ENCODE assay signal across 11 mouse cellular contexts in the genomic region with DNA sequence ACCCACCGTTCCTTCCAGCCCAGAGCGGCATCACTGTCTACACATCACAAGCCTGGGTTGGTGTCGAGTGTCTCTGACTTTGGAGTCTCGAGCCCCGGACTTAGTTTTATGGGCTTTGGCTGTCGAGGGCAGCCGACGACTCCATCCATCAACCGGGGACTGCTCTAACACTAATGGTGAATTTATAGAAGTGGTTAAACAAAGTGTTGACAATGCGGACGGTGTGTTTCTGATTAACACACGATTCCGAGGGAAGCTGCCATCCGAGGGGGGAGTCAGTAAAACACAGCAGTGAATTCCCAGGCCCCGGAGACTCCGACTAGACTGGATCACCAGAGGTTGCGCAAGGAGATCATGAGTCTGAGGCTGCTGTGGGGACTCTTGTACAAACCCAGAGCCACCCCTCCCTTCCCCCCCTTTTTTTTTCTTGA.
DNase-seq lines count a peak whose midpoint lies in the region; ATAC-seq and TF ChIP-seq lines count a peak whose summit lies in the region.
"Had no signal": no experiment of that assay in that cellular context is flagged by ENCODE, and none has a peak within 500 bp of the region (broad histone marks: within the 10 kb centered on the region; RNA-seq: fewer than 3 reads in every experiment).

No protein-coding gene starts in this region.

- H3K79me2 ChIP-seq in myocyte (ENCODE audit: control insufficient read depth, insufficient read depth), result no peaks in the 10 kb centered on the region

- H3K4me3 ChIP-seq in forebrain, embryonic 10.5 days, result no peak overlapping the region
- H3K4me3 ChIP-seq in forebrain, embryonic 16.5 days (replicated peaks; ENCODE audit: low read length), result no peak overlapping the region
- H3K4me3 ChIP-seq in embryonic facial prominence, embryonic 14.5 days (ENCODE audit: low read depth, low read length), result no peak overlapping the region
- H3K4me3 ChIP-seq in myocyte, result no peak overlapping the region
- H3K4me3 ChIP-seq: heart, embryonic 10.5 days; liver, embryonic 13.5 days had no signal

- H3ac ChIP-seq in myocyte (ENCODE audit: control insufficient read depth, insufficient read length), result no peak overlapping the region

- 0 out of 2 replicates have a peak overlapping the region, but pooled peaks have one; percentile 30 for H3K27ac ChIP-seq in forebrain, embryonic 10.5 days
- no peak overlapping the region for H3K27ac ChIP-seq in forebrain, embryonic 16.5 days (ENCODE audit: low read length)
- no peak overlapping the region; the same call in 1 of the 2 replicates for H3K27ac ChIP-seq in embryonic facial prominence, embryonic 14.5 days (replicated peaks; ENCODE audit: low read depth, low read length)
- H3K27ac ChIP-seq: heart, embryonic 10.5 days; liver, embryonic 13.5 days had no signal

- ATAC-seq in forebrain, embryonic 16.5 days, result no peak
- no peak for ATAC-seq in embryonic facial prominence, embryonic 14.5 days (ENCODE audit: low read depth)
- no peak for ATAC-seq in CD4-positive, CD25-positive, alpha-beta regulatory T cell, adult 4 months
- ATAC-seq: midbrain, embryonic 16.5 days had no signal

- DNase-seq in forebrain, embryonic 10.5 days (ENCODE audit: extremely low spot score, low spot score), result no peak
- peak; percentile 24 for DNase-seq in kidney, postnatal 14 days
- DNase-seq in kidney, adult 9 months, result no peak
- peak; percentile 75 for DNase-seq in embryonic facial prominence, embryonic 14.5 days (ENCODE audit: low spot score)
- no peak for DNase-seq in B cell, adult 2 months
- DNase-seq: liver, embryonic 13.5 days had no signal

- H3K27me3 ChIP-seq in forebrain, embryonic 10.5 days (ENCODE audit: poor library complexity, severe bottlenecking), result peaks cover 11% of the 10 kb centered on the region; the same call in 1 of the 2 replicates
- no peaks in the 10 kb centered on the region for H3K27me3 ChIP-seq in forebrain, embryonic 16.5 days (replicated peaks; ENCODE audit: control insufficient read depth, insufficient read depth, low read length)
- H3K27me3 ChIP-seq in embryonic facial prominence, embryonic 14.5 days (replicated peaks; ENCODE audit: control insufficient read depth, insufficient read depth, low read length), result no peaks in the 10 kb centered on the region
- no peaks in the 10 kb centered on the region for H3K27me3 ChIP-seq in myocyte (ENCODE audit: control insufficient read depth, insufficient read depth, insufficient read length)
- H3K27me3 ChIP-seq: liver, embryonic 13.5 days had no signal

- WGBS in forebrain, embryonic 10.5 days, result 78% methylated on average over 17 of the region's 17 CpGs
- 68% methylated on average over 17 of the region's 17 CpGs for WGBS in forebrain, embryonic 16.5 days
- WGBS in embryonic facial prominence, embryonic 14.5 days, result 28% methylated on average over 17 of the region's 17 CpGs

- no peaks in the 10 kb centered on the region for H3K36me3 ChIP-seq in forebrain, embryonic 10.5 days (replicated peaks)
- H3K36me3 ChIP-seq in forebrain, embryonic 16.5 days (ENCODE audit: control insufficient read depth, insufficient read depth), result no peaks in the 10 kb centered on the region
- no peaks in the 10 kb centered on the region for H3K36me3 ChIP-seq in embryonic facial prominence, embryonic 14.5 days (ENCODE audit: control insufficient read depth, insufficient read depth, low read length)
- no peaks in the 10 kb centered on the region for H3K36me3 ChIP-seq in myocyte (ENCODE audit: control insufficient read depth, insufficient read depth)
- H3K36me3 ChIP-seq: heart, embryonic 10.5 days; liver, embryonic 13.5 days had no signal

- no peaks in the 10 kb centered on the region for H3K9me3 ChIP-seq in forebrain, embryonic 10.5 days
- no peaks in the 10 kb centered on the region for H3K9me3 ChIP-seq in forebrain, embryonic 16.5 days (ENCODE audit: control insufficient read depth, low read length)
- H3K9me3 ChIP-seq in embryonic facial prominence, embryonic 14.5 days (ENCODE audit: control insufficient read depth, low read length), result no peaks in the 10 kb centered on the region
- H3K9me3 ChIP-seq: heart, embryonic 10.5 days; liver, embryonic 13.5 days had no signal

- TF ChIP-seq POLR2A in myocyte (IDR thresholded peaks at IDR 0.05; ENCODE audit: insufficient read length, low read depth), result no peak

- H3K4me1 ChIP-seq in forebrain, embryonic 10.5 days, result peaks cover 43% of the 10 kb centered on the region
- H3K4me1 ChIP-seq in forebrain, embryonic 16.5 days (replicated peaks; ENCODE audit: control insufficient read depth, insufficient read depth, low read length), result no peaks in the 10 kb centered on the region; the same call in 1 of the 2 replicates
- peaks cover 22% of the 10 kb centered on the region for H3K4me1 ChIP-seq in embryonic facial prominence, embryonic 14.5 days (ENCODE audit: control insufficient read depth, insufficient read depth, low read length)
- H3K4me1 ChIP-seq: liver, embryonic 13.5 days had no signal

- no peak overlapping the region for H3K9ac ChIP-seq in forebrain, embryonic 16.5 days (replicated peaks; ENCODE audit: low read depth, low read length)
- no peak overlapping the region for H3K9ac ChIP-seq in embryonic facial prominence, embryonic 14.5 days (ENCODE audit: low read depth, low read length)
- H3K9ac ChIP-seq: liver, embryonic 13.5 days had no signal

- H3K4me2 ChIP-seq in forebrain, embryonic 16.5 days (ENCODE audit: low read length), result no peak overlapping the region
- no peak overlapping the region for H3K4me2 ChIP-seq in embryonic facial prominence, embryonic 14.5 days (ENCODE audit: low read depth, low read length)
- H3K4me2 ChIP-seq in myocyte (ENCODE audit: low read depth), result peak overlapping the region; percentile 36
- H3K4me2 ChIP-seq: liver, embryonic 13.5 days had no signal

TF ChIP-seq in myocyte, 11 proteins besides CTCF, POLR2A, EP300 and RAD21:
- TF ChIP-seq MAX (IDR thresholded peaks at IDR 0.05; ENCODE audit: low read depth) (no peak), CEBPB (IDR thresholded peaks at IDR 0.05; ENCODE audit: insufficient read depth, poor library complexity, severe bottlenecking) (peak; percentile 98)

Comparison
In these comparisons a context has a peak if more than half of its experiments do, and no peak if none do; other contexts are left out.
1. DNase-seq: peak in kidney, postnatal 14 days (single experiment) and embryonic facial prominence, embryonic 14.5 days (single experiment); none in forebrain, embryonic 10.5 days (single experiment), kidney, adult 9 months (single experiment) and B cell, adult 2 months (0 of 2).